Mouse (Mus musculus) left cerebral cortex, postnatal 25 days (tissue): Measurements from ENCODE around the gene Nod2. TPM values are rescaled to one million over a fixed set of nuclear protein-coding genes. Genes with fewer than 3 reads are reported as not detected.
A peak's percentile ranks its signal among the peaks of the same experiment; 100 is the strongest.

Experiments
- DNase-seq, 2 experiments: peaks; one replicate each; pipeline ENCODE4 v3.0.0; 2022; ENCODE audit warnings: low spot score in 2 of 2, mixed read lengths in 1 of 2
- intact Hi-C: fragments of 180-260 bp; cut with DNase I; formaldehyde crosslinking; loops from one replicate; pipeline ENCODE4 v1.15.1; 2025
- total RNA-seq, 2 experiments: library from RNA; stranded (reverse); gene quantifications; 2 replicates each; pipeline ENCODE4 v1.2.3; 2021

The Nod2 gene
- total RNA-seq, 2 experiments from 2014 or later = 0.34 to 0.43 TPM

DNA sequence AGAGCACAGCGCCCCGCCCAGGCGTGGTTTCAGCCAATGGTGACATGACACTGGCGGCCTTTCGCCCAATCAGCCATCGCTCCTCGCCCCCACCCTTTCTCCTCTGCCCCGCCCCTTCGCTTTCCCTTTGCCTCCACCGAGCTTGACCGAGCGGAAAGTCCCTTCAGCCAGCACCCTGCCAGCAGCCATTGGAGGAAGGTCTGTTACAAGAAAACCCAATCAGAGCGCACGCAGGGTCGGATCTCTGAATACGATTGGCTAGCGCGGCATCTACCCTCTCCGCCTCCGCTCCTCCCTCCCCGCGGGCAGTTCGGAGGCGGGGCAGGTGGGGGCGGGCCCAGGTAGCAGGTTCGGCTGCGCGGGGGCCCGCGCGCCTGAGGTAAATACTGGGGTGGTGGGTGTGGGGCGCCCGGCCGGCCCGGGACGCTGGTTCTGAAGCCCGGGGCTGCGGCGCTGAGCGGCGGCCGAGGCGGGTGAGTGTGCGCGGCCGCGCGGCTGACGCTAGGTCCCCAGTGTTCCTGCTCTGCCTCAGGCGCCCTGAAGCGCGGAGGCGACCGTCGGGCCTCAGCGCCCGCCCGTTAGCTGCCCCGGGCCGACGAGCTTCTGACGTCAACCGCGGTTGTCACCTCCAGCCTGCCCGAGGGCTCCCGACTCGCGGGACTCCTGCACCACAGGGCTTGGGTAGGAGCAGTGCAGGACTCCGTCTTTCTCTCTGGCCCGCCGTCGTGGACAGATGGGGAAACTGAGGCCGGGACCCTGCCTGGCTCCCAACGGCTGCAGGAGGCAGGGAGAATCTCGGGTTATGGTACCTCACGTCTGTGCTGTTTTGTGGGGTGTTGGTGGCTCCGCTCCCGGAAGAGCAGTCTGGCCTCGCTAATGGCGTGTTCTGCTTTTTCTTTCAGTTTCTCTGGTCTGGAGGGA is 49.9 kb downstream of the Nod2 start, which contains the start of gene Cyld:
TSS of gene Cyld (plus strand) at position 308 of the 921 bp plus-strand sequence.
- intact Hi-C loops = loop anchor here (1.0 kb wide), 1 partner anchor 70 kb away; no protein-coding TSS in a partner anchor
- peak; percentile 95 to 100 for DNase-seq

DNA sequence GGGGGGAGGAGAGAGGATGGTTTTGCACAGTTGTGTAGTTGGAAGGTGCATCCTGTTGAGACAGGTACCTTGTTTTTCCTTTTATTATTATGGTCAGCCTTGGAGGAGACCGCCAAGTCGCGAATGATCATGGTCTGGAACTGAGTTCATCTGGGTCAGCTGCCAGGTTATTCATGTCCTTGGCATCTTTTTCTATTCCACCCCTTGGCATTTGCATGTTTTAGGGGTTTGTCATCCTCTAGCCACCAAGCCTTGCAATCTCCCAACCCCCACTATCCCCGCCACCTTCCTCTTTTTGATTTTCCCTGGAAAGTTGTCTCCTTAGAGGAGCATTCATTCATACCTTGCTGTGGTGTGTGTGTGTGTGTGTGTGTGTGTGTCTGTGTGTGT is 50.5 kb downstream of the Nod2 start:
- intact Hi-C loops = loop anchor here (1.0 kb wide), 1 partner anchor 70 kb away; no protein-coding TSS in a partner anchor
- no peak for DNase-seq

GRCm38 (mm10) chr8:88698048-88698447 is 50.9 kb downstream of the Nod2 start:
- DNase-seq = peak in 1 of 2 experiments; percentile 39
- intact Hi-C loops = no loop called here

DNA sequence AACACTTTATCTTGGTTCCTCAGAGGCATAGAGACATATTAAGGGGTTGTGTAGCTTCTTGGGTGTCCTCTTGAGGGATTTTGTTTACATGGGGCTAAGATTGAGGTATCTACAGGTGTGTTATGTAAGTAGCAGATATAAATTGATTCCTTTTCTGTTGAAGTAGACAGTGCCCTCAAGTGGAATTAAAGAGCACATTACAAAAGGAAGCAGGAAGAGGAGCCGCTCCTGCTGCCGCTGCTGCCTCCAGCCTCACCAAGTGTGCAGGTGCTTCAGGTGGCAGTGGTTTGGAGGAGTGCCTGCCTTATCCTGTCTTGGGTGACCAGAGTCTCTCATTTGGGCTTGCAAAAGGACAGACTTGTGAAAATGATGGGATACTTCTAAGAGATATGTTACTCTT is 54.5 kb downstream of the Nod2 start:
- intact Hi-C loops = loop anchor here (1.0 to 5.0 kb wide), 2 partner anchors 74 to 339 kb away; partner anchors contain the start of gene Brd7
- DNase-seq = peak; percentile 34 to 48

- no peak for DNase-seq
- intact Hi-C loops = loop anchor here (5.0 kb wide), 1 partner anchor 341 kb away; the partner anchor contains the start of gene Brd7
Observed at GRCm38 (mm10) chr8:88702816-88703215, 55.7 kb downstream of the Nod2 start.

DNA sequence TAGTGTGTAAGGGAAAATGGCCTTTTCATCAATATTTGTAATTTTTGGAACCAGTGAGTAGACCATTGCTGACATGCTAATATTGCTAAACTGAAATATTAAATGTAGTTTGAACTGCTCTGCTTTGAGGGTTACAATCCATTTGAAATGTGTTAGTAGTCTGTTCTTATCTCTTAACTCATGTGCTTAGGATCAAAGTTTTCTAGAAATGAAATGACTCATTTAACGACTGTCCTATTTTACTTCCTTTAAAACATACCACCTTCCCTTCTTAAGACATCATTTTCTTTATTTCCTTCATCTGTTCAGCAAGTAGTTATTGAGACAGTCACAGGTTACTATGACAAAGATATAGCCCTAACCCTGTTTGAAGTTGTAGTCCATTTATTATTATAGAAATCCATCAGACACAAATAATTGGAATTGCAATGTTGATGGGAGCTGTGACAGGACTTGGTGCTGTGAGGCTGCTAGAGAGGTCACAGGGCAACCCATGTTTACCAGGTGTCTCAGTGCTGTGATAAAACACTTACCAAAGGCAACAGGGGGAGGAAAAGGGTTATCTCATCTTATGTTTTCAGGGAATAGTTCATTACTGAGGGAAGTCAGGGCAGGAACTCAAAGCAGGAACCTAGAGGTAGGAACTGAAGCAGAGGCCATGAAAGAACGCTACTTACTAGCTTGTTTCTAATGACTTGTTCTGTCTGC is 76.3 kb downstream of the Nod2 start:
- DNase-seq = no peak
- intact Hi-C loops = no loop called here

Other genes with a start within 250 kb of the Nod2 start
- gene Nkd1, start 126.0 kb upstream of the Nod2 start, total RNA-seq = 10 to 100 TPM; 16.7 to 17.9 TPM
- 1 to 10 TPM; 1.4 to 1.6 TPM for gene Snx20, start 11.2 kb upstream of the Nod2 start, total RNA-seq
- 100 to 1,000 TPM; 105 to 118 TPM for gene Cyld, start 49.7 kb downstream of the Nod2 start, total RNA-seq